Mouse (Mus musculus): Measurements from ENCODE around the gene Ldhal6b. TPM values are rescaled to one million over a fixed set of nuclear protein-coding genes. Genes with fewer than 3 reads are reported as not detected.

The Ldhal6b gene
- polyA plus RNA-seq, 1 experiment, result 0.20 TPM

DNA sequence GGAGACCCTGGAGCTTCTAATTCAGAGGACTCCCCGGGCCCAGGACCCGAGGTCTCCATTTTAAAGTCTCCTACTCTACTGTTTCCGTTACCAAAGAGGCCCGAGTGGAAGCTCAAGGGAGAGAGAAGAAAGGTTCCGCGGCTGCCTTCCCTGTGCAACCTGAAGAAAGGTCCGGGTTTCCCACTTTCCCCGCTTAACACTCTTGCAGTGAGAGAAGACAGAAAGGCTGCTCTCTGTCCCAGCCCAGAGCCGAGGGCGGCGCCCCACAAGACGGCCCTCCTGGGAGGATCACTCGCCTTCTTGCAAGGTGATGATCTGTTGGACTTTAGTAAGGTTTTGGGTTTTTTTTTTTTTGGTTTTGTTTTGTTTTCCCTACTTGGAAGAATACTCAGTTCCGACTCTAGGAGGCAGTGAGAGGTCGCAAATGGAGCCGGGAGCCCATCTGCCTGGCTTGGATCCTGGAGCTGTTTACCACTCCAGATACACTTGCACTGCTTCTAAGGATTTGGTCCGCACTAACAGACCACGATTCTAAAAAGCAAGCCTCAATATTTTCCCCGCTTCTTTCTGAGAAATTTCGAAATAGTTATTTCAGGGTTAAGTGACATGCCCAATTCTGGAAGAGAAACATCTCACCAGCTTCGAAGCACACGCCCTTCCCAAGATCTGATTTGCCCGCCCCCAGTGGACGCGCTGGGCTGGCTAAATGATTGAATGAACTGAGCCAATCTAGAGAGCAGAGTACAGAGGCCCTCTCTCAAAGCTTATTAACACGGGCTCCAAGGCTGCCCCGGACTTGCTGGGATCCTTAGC is 21.8 kb upstream of the Ldhal6b start, which contains the start of gene Tmem242:
Tmem242 (minus strand) TSS at position 101 of the 813 bp plus-strand sequence.
- Histone ChIP-seq H3K4me3 (ENCODE audit: low read depth, low read length) (peak within 1 kb of the TSS; percentile 85), H3K27me3 (ENCODE audit: control insufficient read depth, insufficient read depth, low read length) (no peaks in the 10 kb centered on the region), H3K36me3 (ENCODE audit: control insufficient read depth, insufficient read depth, low read length) (peaks cover 5% of the 10 kb centered on the region), H3K4me1 (ENCODE audit: control insufficient read depth, insufficient read depth, insufficient read length, low read length) (peaks cover 2% of the 10 kb centered on the region), H3K27ac (ENCODE audit: insufficient read depth, low read depth, low read length) (peak within 1 kb of the TSS; percentile 78)
- WGBS, result 1% methylated on average over 27 of the region's 27 CpGs
- TF ChIP-seq POLR2A (IDR thresholded peaks at IDR 0.05; ENCODE audit: low read depth, low read length) (peak; percentile 59), CTCF (IDR thresholded peaks at IDR 0.05; ENCODE audit: extremely low read depth, insufficient read length, insufficient replicate concordance, low read depth, low read length) (peak; percentile 78; the same call in 1 of the 2 replicates)

DNA sequence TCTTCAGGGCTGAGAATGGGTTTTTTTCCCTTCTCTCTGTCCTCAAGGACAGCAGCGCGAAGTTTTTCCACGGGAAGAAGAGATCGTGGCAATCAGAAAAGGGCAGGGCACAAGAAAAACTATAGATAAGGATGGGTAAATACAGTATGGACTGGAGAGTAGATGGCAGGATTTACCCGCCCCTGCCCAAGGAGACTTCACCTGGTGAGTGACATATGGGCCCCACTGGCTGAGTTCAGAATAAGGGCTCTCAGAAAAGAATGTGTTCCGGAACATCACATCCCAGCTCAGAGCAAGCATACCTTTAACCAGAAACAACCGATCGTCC is 21.2 kb upstream of the Ldhal6b start:
- Histone ChIP-seq H3K27ac (ENCODE audit: insufficient read depth, low read depth, low read length) (peak overlapping the region; percentile 47; the same call in 1 of the 2 replicates), H3K4me1 (ENCODE audit: control insufficient read depth, insufficient read depth, insufficient read length, low read length) (peaks cover 2% of the 10 kb centered on the region), H3K36me3 (ENCODE audit: control insufficient read depth, insufficient read depth, low read length) (peaks cover 8% of the 10 kb centered on the region), H3K27me3 (ENCODE audit: control insufficient read depth, insufficient read depth, low read length) (no peaks in the 10 kb centered on the region), H3K4me3 (ENCODE audit: low read depth, low read length) (peak overlapping the region; percentile 85)
- WGBS, result under 1% methylated on average over 8 of the region's 8 CpGs
- TF ChIP-seq CTCF (IDR thresholded peaks at IDR 0.05; ENCODE audit: extremely low read depth, insufficient read length, insufficient replicate concordance, low read depth, low read length) (no peak), POLR2A (IDR thresholded peaks at IDR 0.05; ENCODE audit: low read depth, low read length) (no peak; the same call in 1 of the 2 replicates)

DNA sequence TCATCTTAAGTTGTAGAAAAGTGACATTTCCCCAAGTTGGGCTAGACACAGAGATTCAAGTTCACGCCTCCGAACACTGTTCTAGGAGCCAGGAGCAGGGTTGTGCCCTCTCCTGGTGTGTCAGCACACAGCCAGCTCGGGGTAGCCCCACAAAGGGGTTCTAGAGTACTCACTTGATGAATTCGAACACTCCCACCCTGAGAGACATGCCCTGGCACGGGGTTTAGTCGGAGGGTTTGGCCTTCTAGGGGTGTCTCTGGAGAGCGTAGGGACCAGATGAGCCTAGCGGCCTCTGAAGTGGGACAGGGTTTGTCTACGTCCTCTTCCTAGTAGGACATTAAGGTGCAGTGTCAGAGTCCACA is 11.2 kb upstream of the Ldhal6b start:
- Histone ChIP-seq H3K4me1 (ENCODE audit: control insufficient read depth, insufficient read depth, insufficient read length, low read length) (no peaks in the 10 kb centered on the region), H3K36me3 (ENCODE audit: control insufficient read depth, insufficient read depth, low read length) (peaks cover 24% of the 10 kb centered on the region), H3K27me3 (ENCODE audit: control insufficient read depth, insufficient read depth, low read length) (no peaks in the 10 kb centered on the region), H3K4me3 (ENCODE audit: low read depth, low read length) (no peak overlapping the region), H3K27ac (ENCODE audit: insufficient read depth, low read depth, low read length) (no peak overlapping the region)
- 79% methylated on average over 9 of the region's 9 CpGs for WGBS
- no peak for TF ChIP-seq CTCF (IDR thresholded peaks at IDR 0.05; ENCODE audit: extremely low read depth, insufficient read length, insufficient replicate concordance, low read depth, low read length)
- no peak for TF ChIP-seq POLR2A (IDR thresholded peaks at IDR 0.05; ENCODE audit: low read depth, low read length)

DNA sequence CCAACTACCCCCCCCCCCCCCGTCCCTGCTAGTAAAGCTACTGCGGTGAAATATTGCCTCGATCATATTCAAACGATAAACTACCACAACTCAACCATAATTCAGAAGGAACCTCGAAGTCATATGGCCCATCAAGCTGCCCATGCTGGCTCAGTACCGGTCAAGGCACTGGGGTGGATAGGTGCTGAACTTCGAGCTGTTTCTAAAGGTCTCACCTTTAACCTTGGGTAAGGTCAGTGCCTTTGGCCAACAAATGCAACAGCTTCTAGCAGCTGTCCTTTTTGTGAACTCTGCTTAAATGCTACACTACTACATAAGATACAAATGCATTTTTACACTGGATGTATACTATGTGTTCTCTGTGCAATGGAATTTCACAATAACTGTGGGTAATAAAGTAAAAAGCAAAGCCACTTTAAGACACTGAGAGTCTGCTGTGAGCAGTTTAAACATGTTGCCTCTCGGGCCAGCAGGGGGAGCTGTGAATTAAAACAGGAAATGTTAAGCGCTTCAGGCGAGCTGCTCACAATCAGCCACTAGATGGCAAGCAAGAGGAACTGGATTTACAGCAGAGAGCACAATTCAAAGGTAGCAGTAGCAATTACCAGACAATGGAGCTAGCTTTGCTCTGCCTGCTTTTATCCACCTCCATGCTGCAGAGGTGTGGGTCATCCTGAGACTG is 10.7 kb upstream of the Ldhal6b start:
- WGBS, result 58% methylated on average over 10 of the region's 10 CpGs

DNA sequence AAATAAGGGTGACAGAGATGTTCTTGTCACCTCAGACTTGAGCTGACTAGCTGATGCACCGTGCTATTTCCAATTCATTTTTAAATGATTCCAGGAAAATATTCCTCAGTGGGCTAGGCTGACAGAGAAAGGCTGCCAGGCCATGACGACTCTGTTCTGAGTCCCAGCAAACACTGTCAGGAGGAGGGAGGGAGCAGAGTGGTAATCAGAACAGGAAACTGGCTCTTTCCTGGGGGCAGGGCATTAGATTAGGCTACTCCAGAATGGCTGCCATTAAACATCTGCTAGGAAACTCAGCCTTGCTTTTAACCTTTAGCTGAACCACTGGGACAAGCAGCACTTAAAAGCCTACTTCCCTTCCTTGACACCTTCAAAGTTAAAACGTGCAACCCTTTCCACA is 6.6 kb upstream of the Ldhal6b start:
- no peak overlapping the region for H3K4me3 ChIP-seq (ENCODE audit: low read depth, low read length)
- WGBS, result 44% methylated on average over 3 of the region's 3 CpGs
- peaks cover 8% of the 10 kb centered on the region for H3K36me3 ChIP-seq (ENCODE audit: control insufficient read depth, insufficient read depth, low read length)
- TF ChIP-seq CTCF (IDR thresholded peaks at IDR 0.05; ENCODE audit: extremely low read depth, insufficient read length, insufficient replicate concordance, low read depth, low read length), result no peak
- no peak for TF ChIP-seq POLR2A (IDR thresholded peaks at IDR 0.05; ENCODE audit: low read depth, low read length)
- no peaks in the 10 kb centered on the region for H3K4me1 ChIP-seq (ENCODE audit: control insufficient read depth, insufficient read depth, insufficient read length, low read length)
- H3K27me3 ChIP-seq (ENCODE audit: control insufficient read depth, insufficient read depth, low read length), result no peaks in the 10 kb centered on the region
- H3K27ac ChIP-seq (ENCODE audit: insufficient read depth, low read depth, low read length), result no peak overlapping the region

More for the DNA sequence above, 10.7 kb upstream of the Ldhal6b start:
- TF ChIP-seq CTCF (IDR thresholded peaks at IDR 0.05; ENCODE audit: extremely low read depth, insufficient read length, insufficient replicate concordance, low read depth, low read length), result peak; percentile 94
- TF ChIP-seq POLR2A (IDR thresholded peaks at IDR 0.05; ENCODE audit: low read depth, low read length), result no peak
- Histone ChIP-seq H3K27ac (ENCODE audit: insufficient read depth, low read depth, low read length) (no peak overlapping the region), H3K4me1 (ENCODE audit: control insufficient read depth, insufficient read depth, insufficient read length, low read length) (no peaks in the 10 kb centered on the region), H3K36me3 (ENCODE audit: control insufficient read depth, insufficient read depth, low read length) (peaks cover 24% of the 10 kb centered on the region), H3K4me3 (ENCODE audit: low read depth, low read length) (no peak overlapping the region), H3K27me3 (ENCODE audit: control insufficient read depth, insufficient read depth, low read length) (no peaks in the 10 kb centered on the region)

DNA sequence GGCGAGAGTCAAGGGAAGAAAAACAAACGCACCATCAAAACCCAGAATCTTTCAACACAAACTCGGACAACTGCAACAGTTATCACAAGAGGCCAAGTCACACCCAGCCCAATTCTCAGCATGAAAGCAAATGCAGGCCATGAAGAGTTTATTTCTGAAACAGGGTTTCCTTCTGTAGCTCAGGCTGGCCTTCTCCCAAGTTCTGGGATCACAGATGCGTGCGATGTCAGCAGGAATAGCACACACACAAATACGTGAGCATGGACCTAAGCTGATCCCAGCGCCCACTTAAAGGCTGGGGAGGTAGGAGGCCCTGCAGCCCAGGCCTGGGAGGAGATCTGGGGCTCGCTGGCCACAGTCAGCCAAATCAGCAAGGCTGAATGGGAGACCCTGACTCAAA is 5.6 kb upstream of the Ldhal6b start:
- TF ChIP-seq POLR2A (IDR thresholded peaks at IDR 0.05; ENCODE audit: low read depth, low read length) (no peak), CTCF (IDR thresholded peaks at IDR 0.05; ENCODE audit: extremely low read depth, insufficient read length, insufficient replicate concordance, low read depth, low read length) (no peak)
- H3K4me1 ChIP-seq (ENCODE audit: control insufficient read depth, insufficient read depth, insufficient read length, low read length), result no peaks in the 10 kb centered on the region
- H3K36me3 ChIP-seq (ENCODE audit: control insufficient read depth, insufficient read depth, low read length), result peaks cover 9% of the 10 kb centered on the region
- H3K27me3 ChIP-seq (ENCODE audit: control insufficient read depth, insufficient read depth, low read length), result no peaks in the 10 kb centered on the region
- no peak overlapping the region for H3K27ac ChIP-seq (ENCODE audit: insufficient read depth, low read depth, low read length)
- 83% methylated on average over 8 of the region's 8 CpGs for WGBS
- H3K4me3 ChIP-seq (ENCODE audit: low read depth, low read length), result no peak overlapping the region

DNA sequence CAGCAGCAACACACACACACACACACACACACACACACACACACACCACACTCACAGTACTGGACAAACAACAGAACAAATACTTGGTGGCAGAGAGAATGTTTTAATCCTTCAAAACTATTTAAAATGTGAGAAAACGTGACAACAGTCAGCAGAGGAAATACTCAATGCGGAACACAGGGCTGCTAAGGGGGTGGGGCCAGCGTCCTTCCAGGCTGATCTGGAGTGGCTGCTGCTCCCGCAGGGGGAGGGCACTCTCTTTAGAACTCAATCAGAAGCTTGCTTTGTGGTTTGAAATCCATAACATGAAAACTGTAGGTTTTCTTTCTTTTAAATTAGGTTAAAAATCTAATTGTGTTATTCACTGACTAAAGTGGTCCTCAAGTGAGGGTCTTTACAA is 3.3 kb upstream of the Ldhal6b start:
- H3K4me3 ChIP-seq (ENCODE audit: low read depth, low read length), result no peak overlapping the region
- no peaks in the 10 kb centered on the region for H3K4me1 ChIP-seq (ENCODE audit: control insufficient read depth, insufficient read depth, insufficient read length, low read length)
- TF ChIP-seq POLR2A (IDR thresholded peaks at IDR 0.05; ENCODE audit: low read depth, low read length) (no peak), CTCF (IDR thresholded peaks at IDR 0.05; ENCODE audit: extremely low read depth, insufficient read length, insufficient replicate concordance, low read depth, low read length) (no peak)
- no peak overlapping the region for H3K27ac ChIP-seq (ENCODE audit: insufficient read depth, low read depth, low read length)
- H3K27me3 ChIP-seq (ENCODE audit: control insufficient read depth, insufficient read depth, low read length), result no peaks in the 10 kb centered on the region
- WGBS, result 67% methylated on average over 4 of the region's 4 CpGs
- H3K36me3 ChIP-seq (ENCODE audit: control insufficient read depth, insufficient read depth, low read length), result peaks cover 13% of the 10 kb centered on the region

All from small intestine, adult 2 months (tissue).